Mouse (Mus musculus) left cerebral cortex, adult 18-20 months (tissue): ENCODE results near the gene Akap4. TPM values are rescaled to one million over a fixed set of nuclear protein-coding genes. Genes with fewer than 3 reads are reported as not detected.

Experiments
- DNase-seq, 2 experiments: peaks; one replicate each; pipeline ENCODE4 v3.0.0; 2021 to 2022; ENCODE audit warnings: low spot score in 2 of 2, mixed read lengths in 1 of 2
- long read RNA-seq, 2 experiments: library from polyadenylated mRNA; stranded (forward); transcript quantifications; one replicate each; pipeline ENCODE4 v2.0.0; 2021
- total RNA-seq, 2 experiments: library from RNA; stranded (reverse); gene quantifications; 2 replicates each; pipeline ENCODE4 v1.2.3; 2021

The Akap4 gene
- total RNA-seq = not detected
- long read RNA-seq, experiment 1 = 0 reads
- long read RNA-seq, experiment 2 = 0 reads

GRCm38 (mm10) chrX:7067219-7067618 lies at the start of gene Akap4:
Gene Akap4, plus strand, starts transcription at chrX:7067519.
- DNase-seq = no peak

GRCm38 (mm10) chrX:7041519-7041918 lies 25.8 kb upstream of the Akap4 start, which contains the start of gene Ccnb3:
Gene Ccnb3, minus strand, starts transcription at chrX:7041619.
- no peak for DNase-seq

GRCm38 (mm10) chrX:7057056-7057455 lies 10.3 kb upstream of the Akap4 start:
- DNase-seq = no peak

GRCm38 (mm10) chrX:7057634-7058033 lies 9.7 kb upstream of the Akap4 start:
- no peak for DNase-seq

GRCm38 (mm10) chrX:7064109-7064508 lies 3.2 kb upstream of the Akap4 start:
- no peak for DNase-seq

GRCm38 (mm10) chrX:7068002-7068401 lies 683 bp downstream of the Akap4 start:
- no peak for DNase-seq

- DNase-seq = no peak
Observed at GRCm38 (mm10) chrX:7079820-7080429, 12.6 kb downstream of the Akap4 start.

- no peak for DNase-seq
Observed at GRCm38 (mm10) chrX:7085878-7086277, 18.6 kb downstream of the Akap4 start.

- DNase-seq = no peak
Observed at GRCm38 (mm10) chrX:7090323-7090722, 23.0 kb downstream of the Akap4 start.

- DNase-seq = no peak
Observed at GRCm38 (mm10) chrX:7102280-7102679, 35.0 kb downstream of the Akap4 start.

- no peak for DNase-seq
Observed at GRCm38 (mm10) chrX:7114885-7115284, 47.6 kb downstream of the Akap4 start.

GRCm38 (mm10) chrX:7121618-7122280 lies 54.4 kb downstream of the Akap4 start:
- no peak for DNase-seq

Other genes with a start within 250 kb of the Akap4 start
- not detected for gene Ccnb3, start 25.9 kb upstream of the Akap4 start, total RNA-seq